Mouse (Mus musculus) lung, postnatal 4 days (tissue): ENCODE measurements around the gene Pi4k2a.
"Not testable (repeated sequence)": the region's sequence is repeated elsewhere in the genome, so short reads cannot be mapped to it uniquely, and the experiment has no call there.

ENCODE experiments used
- DNase-seq, 2 experiments: peaks; one replicate each; pipeline ENCODE4 v3.0.0; 2021

The Pi4k2a gene

GRCm38 (mm10) chr19:42081613-42082012, 8.7 kb upstream of the Pi4k2a start:
- DNase-seq: not testable (repeated sequence)

- DNase-seq: no peak
Observed at GRCm38 (mm10) chr19:42085690-42086089, 4.6 kb upstream of the Pi4k2a start.

GRCm38 (mm10) chr19:42086166-42086565, 4.1 kb upstream of the Pi4k2a start, which contains the start of gene Morn4:
Morn4 (minus strand) TSS chr19:42086357.
- DNase-seq: peak; percentile 86 to 91

- peak; percentile 75 to 82 for DNase-seq
Observed at GRCm38 (mm10) chr19:42089103-42089747, 1.0 kb upstream of the Pi4k2a start.

GRCm38 (mm10) chr19:42090637-42091141, 419 bp downstream of the Pi4k2a start:
- DNase-seq: no peak

- DNase-seq: no peak
Observed at GRCm38 (mm10) chr19:42099406-42099805, 9.1 kb downstream of the Pi4k2a start.

- DNase-seq: no peak
Observed at GRCm38 (mm10) chr19:42104681-42105080, 14.4 kb downstream of the Pi4k2a start.

GRCm38 (mm10) chr19:42115783-42116335, 25.6 kb downstream of the Pi4k2a start:
- DNase-seq: peak in 1 of 2 experiments; percentile 42

GRCm38 (mm10) chr19:42118142-42118541, 27.9 kb downstream of the Pi4k2a start:
- no peak for DNase-seq

GRCm38 (mm10) chr19:42118596-42118995, 28.3 kb downstream of the Pi4k2a start:
- no peak for DNase-seq

GRCm38 (mm10) chr19:42120451-42120850, 30.2 kb downstream of the Pi4k2a start:
- no peak for DNase-seq

GRCm38 (mm10) chr19:42124684-42125083, 34.4 kb downstream of the Pi4k2a start:
- DNase-seq: no peak

GRCm38 (mm10) chr19:42125501-42126218, 35.4 kb downstream of the Pi4k2a start:
- no peak for DNase-seq

- DNase-seq: no peak
Observed at GRCm38 (mm10) chr19:42126219-42126605, 35.9 kb downstream of the Pi4k2a start.

GRCm38 (mm10) chr19:42127024-42127423, 36.8 kb downstream of the Pi4k2a start:
- DNase-seq: peak in 1 of 2 experiments; percentile 60

GRCm38 (mm10) chr19:42128052-42128740, 37.9 kb downstream of the Pi4k2a start:
- DNase-seq: no peak

- DNase-seq: peak; percentile 98 to 99
Observed at GRCm38 (mm10) chr19:42128787-42129508, 38.7 kb downstream of the Pi4k2a start, which contains the start of gene Avpi1. Avpi1 (minus strand) TSS chr19:42129059.

- DNase-seq: no peak
Observed at GRCm38 (mm10) chr19:42129509-42130293, 39.4 kb downstream of the Pi4k2a start.

GRCm38 (mm10) chr19:42130294-42130606, 40.0 kb downstream of the Pi4k2a start:
- no peak for DNase-seq

- peak in 1 of 2 experiments; percentile 41 for DNase-seq
Observed at GRCm38 (mm10) chr19:42131101-42131500, 40.8 kb downstream of the Pi4k2a start.

GRCm38 (mm10) chr19:42135070-42135469, 44.8 kb downstream of the Pi4k2a start:
- DNase-seq: no peak

- no peak for DNase-seq
Observed at GRCm38 (mm10) chr19:42136126-42136525, 45.9 kb downstream of the Pi4k2a start.
